Mouse (Mus musculus): Measurements from ENCODE around the gene Haus4.

- TF ChIP-seq POLR2A (IDR thresholded peaks at IDR 0.05; ENCODE audit: control insufficient read depth, extremely low read depth, insufficient read depth, low read length, poor library complexity), result no peak
- TF ChIP-seq CTCF (IDR thresholded peaks at IDR 0.05; ENCODE audit: borderline replicate concordance, control insufficient read depth, extremely low read depth, insufficient read depth, low read length, poor library complexity), result no peak
These were observed 23.6 kb upstream of the Haus4 start for GRCm38 (mm10) chr14:54578063-54578462.
